Mouse (Mus musculus): ENCODE results near the gene Ltb. TPM values are rescaled to one million over a fixed set of nuclear protein-coding genes. Genes with fewer than 3 reads are reported as not detected.
A peak's percentile ranks its signal among the peaks of the same experiment; 100 is the strongest.
"Not testable (repeated sequence)": the region's sequence is repeated elsewhere in the genome, so short reads cannot be mapped to it uniquely, and the experiment has no call there.

Ltb gene
- polyA plus RNA-seq, 1 experiment = 358 TPM

- Histone ChIP-seq H3K4me1 (replicated peaks; ENCODE audit: control insufficient read depth, insufficient read depth, low read length) (peaks cover 35% of the 10 kb centered on the region), H3K36me3 (ENCODE audit: control insufficient read depth, insufficient read depth, low read length) (peaks cover 4% of the 10 kb centered on the region; the same call in 1 of the 2 replicates), H3K27me3 (ENCODE audit: control insufficient read depth, insufficient read depth, low read length) (no peaks in the 10 kb centered on the region), H3K27ac (ENCODE audit: control insufficient read depth, insufficient read depth, low read length) (peak overlapping the region; percentile 24), H3K4me3 (ENCODE audit: control insufficient read depth, insufficient read depth, low read length) (no peak overlapping the region)
- no peak for TF ChIP-seq CTCF (IDR thresholded peaks at IDR 0.05; ENCODE audit: borderline replicate concordance, control insufficient read depth, extremely low read depth, insufficient read depth, low read length, poor library complexity)
- TF ChIP-seq POLR2A (IDR thresholded peaks at IDR 0.05; ENCODE audit: control insufficient read depth, extremely low read depth, insufficient read depth, low read length, poor library complexity) = no peak
- DNase-seq = no peak
- 61% methylated on average over 14 of the region's 14 CpGs for WGBS
Measured at GRCm38 (mm10) chr17:35226561-35227046, 32.4 kb downstream of the Ltb start.

- Histone ChIP-seq H3K4me3 (ENCODE audit: control insufficient read depth, insufficient read depth, low read length) (no peak overlapping the region), H3K4me1 (replicated peaks; ENCODE audit: control insufficient read depth, insufficient read depth, low read length) (peaks cover 42% of the 10 kb centered on the region), H3K27me3 (ENCODE audit: control insufficient read depth, insufficient read depth, low read length) (no peaks in the 10 kb centered on the region), H3K36me3 (ENCODE audit: control insufficient read depth, insufficient read depth, low read length) (peaks cover 4% of the 10 kb centered on the region; the same call in 1 of the 2 replicates), H3K27ac (ENCODE audit: control insufficient read depth, insufficient read depth, low read length) (no peak overlapping the region)
- DNase-seq = no peak
- TF ChIP-seq POLR2A (IDR thresholded peaks at IDR 0.05; ENCODE audit: control insufficient read depth, extremely low read depth, insufficient read depth, low read length, poor library complexity) = no peak
- no peak for TF ChIP-seq CTCF (IDR thresholded peaks at IDR 0.05; ENCODE audit: borderline replicate concordance, control insufficient read depth, extremely low read depth, insufficient read depth, low read length, poor library complexity)
- 90% methylated on average over 10 of the region's 10 CpGs for whole genome bisulfite sequencing
Measured at GRCm38 (mm10) chr17:35231022-35231421, 36.8 kb downstream of the Ltb start.

- Histone ChIP-seq H3K4me3 (ENCODE audit: control insufficient read depth, insufficient read depth, low read length) (peak overlapping the region; percentile 29), H3K27ac (ENCODE audit: control insufficient read depth, insufficient read depth, low read length) (peak overlapping the region; percentile 97), H3K27me3 (ENCODE audit: control insufficient read depth, insufficient read depth, low read length) (no peaks in the 10 kb centered on the region), H3K36me3 (ENCODE audit: control insufficient read depth, insufficient read depth, low read length) (peaks cover 4% of the 10 kb centered on the region; the same call in 1 of the 2 replicates), H3K4me1 (replicated peaks; ENCODE audit: control insufficient read depth, insufficient read depth, low read length) (peaks cover 41% of the 10 kb centered on the region)
- DNase-seq = peak; percentile 88
- 4% methylated on average over 12 of the region's 12 CpGs for WGBS
- peak; percentile 97 for TF ChIP-seq CTCF (IDR thresholded peaks at IDR 0.05; ENCODE audit: borderline replicate concordance, control insufficient read depth, extremely low read depth, insufficient read depth, low read length, poor library complexity)
- peak; percentile 25; the same call in 1 of the 2 replicates for TF ChIP-seq POLR2A (IDR thresholded peaks at IDR 0.05; ENCODE audit: control insufficient read depth, extremely low read depth, insufficient read depth, low read length, poor library complexity)
Measured at GRCm38 (mm10) chr17:35232043-35232442, 37.8 kb downstream of the Ltb start.

GRCm38 (mm10) chr17:35232659-35233058 lies 38.4 kb downstream of the Ltb start:
- DNase-seq = peak; percentile 61
- Histone ChIP-seq H3K27ac (ENCODE audit: control insufficient read depth, insufficient read depth, low read length) (peak overlapping the region; percentile 97), H3K27me3 (ENCODE audit: control insufficient read depth, insufficient read depth, low read length) (no peaks in the 10 kb centered on the region), H3K36me3 (ENCODE audit: control insufficient read depth, insufficient read depth, low read length) (peaks cover 4% of the 10 kb centered on the region; the same call in 1 of the 2 replicates), H3K4me1 (replicated peaks; ENCODE audit: control insufficient read depth, insufficient read depth, low read length) (peaks cover 36% of the 10 kb centered on the region), H3K4me3 (ENCODE audit: control insufficient read depth, insufficient read depth, low read length) (peak overlapping the region; percentile 29)
- TF ChIP-seq POLR2A (IDR thresholded peaks at IDR 0.05; ENCODE audit: control insufficient read depth, extremely low read depth, insufficient read depth, low read length, poor library complexity) = no peak
- no peak for TF ChIP-seq CTCF (IDR thresholded peaks at IDR 0.05; ENCODE audit: borderline replicate concordance, control insufficient read depth, extremely low read depth, insufficient read depth, low read length, poor library complexity)
- WGBS = 4% methylated on average over 5 of the region's 5 CpGs

GRCm38 (mm10) chr17:35233114-35233980 lies 39.1 kb downstream of the Ltb start, which contains the start of gene Atp6v1g2:
TSS of gene Atp6v1g2 (plus strand) at chr17:35233660.
- TF ChIP-seq CTCF (IDR thresholded peaks at IDR 0.05; ENCODE audit: borderline replicate concordance, control insufficient read depth, extremely low read depth, insufficient read depth, low read length, poor library complexity) (no peak), POLR2A (IDR thresholded peaks at IDR 0.05; ENCODE audit: control insufficient read depth, extremely low read depth, insufficient read depth, low read length, poor library complexity) (no peak)
- H3K27me3 ChIP-seq (ENCODE audit: control insufficient read depth, insufficient read depth, low read length) = no peaks in the 10 kb centered on the region
- H3K4me1 ChIP-seq (replicated peaks; ENCODE audit: control insufficient read depth, insufficient read depth, low read length) = peaks cover 31% of the 10 kb centered on the region
- WGBS = 19% methylated on average over 18 of the region's 18 CpGs
- no peak for DNase-seq
- H3K27ac ChIP-seq (ENCODE audit: control insufficient read depth, insufficient read depth, low read length) = peak within 1 kb of the TSS; percentile 97
- H3K36me3 ChIP-seq (ENCODE audit: control insufficient read depth, insufficient read depth, low read length) = peaks cover 4% of the 10 kb centered on the region; the same call in 1 of the 2 replicates
- H3K4me3 ChIP-seq (ENCODE audit: control insufficient read depth, insufficient read depth, low read length) = peak within 1 kb of the TSS; percentile 29

GRCm38 (mm10) chr17:35234090-35234489 lies 39.9 kb downstream of the Ltb start:
- 43% methylated on average over 7 of the region's 7 CpGs for WGBS
- H3K4me3 ChIP-seq (ENCODE audit: control insufficient read depth, insufficient read depth, low read length); H3K36me3 ChIP-seq (ENCODE audit: control insufficient read depth, insufficient read depth, low read length); H3K27me3 ChIP-seq (ENCODE audit: control insufficient read depth, insufficient read depth, low read length); DNase-seq: not testable (repeated sequence)
- peak overlapping the region; percentile 97 for H3K27ac ChIP-seq (ENCODE audit: control insufficient read depth, insufficient read depth, low read length)
- peaks cover 31% of the 10 kb centered on the region for H3K4me1 ChIP-seq (replicated peaks; ENCODE audit: control insufficient read depth, insufficient read depth, low read length)
